ENCODE assay signal across 28 mouse cellular contexts in genomic region chr2:112816976-112817375, GRCm38 (mm10).
DNase-seq lines count a peak whose midpoint lies in the region; ATAC-seq and TF ChIP-seq lines count a peak whose summit lies in the region.
"Had no signal": no experiment of that assay in that cellular context is flagged by ENCODE, and none has a peak within 500 bp of the region (broad histone marks: within the 10 kb centered on the region; RNA-seq: fewer than 3 reads in every experiment).

No protein-coding gene starts in this region.

- no peaks in the 10 kb centered on the region for H3K36me3 ChIP-seq in kidney, embryonic 15.5 days
- no peaks in the 10 kb centered on the region for H3K36me3 ChIP-seq in ES-E14 (ENCODE audit: control insufficient read depth, insufficient read depth, low read length, poor library complexity, severe bottlenecking)
- H3K36me3 ChIP-seq: embryonic facial prominence, embryonic 15.5 days; forebrain, embryonic 12.5 days; G1E; hindbrain, embryonic 10.5 days; hindbrain, embryonic 13.5 days had no signal

- H3K4me3 ChIP-seq in kidney, embryonic 15.5 days (replicated peaks): no peak overlapping the region
- H3K4me3 ChIP-seq in ES-E14 (ENCODE audit: insufficient read depth in 1 of 2, low read depth in 1 of 2, low read length in 2 of 2, poor library complexity in 1 of 2, severe bottlenecking in 1 of 2): no peak overlapping the region
- H3K4me3 ChIP-seq: embryonic facial prominence, embryonic 15.5 days; forebrain, embryonic 12.5 days; hindbrain, embryonic 10.5 days; hindbrain, embryonic 13.5 days had no signal

- H3K4me2 ChIP-seq in kidney, embryonic 15.5 days: no peak overlapping the region
- H3K4me2 ChIP-seq: embryonic facial prominence, embryonic 15.5 days; forebrain, embryonic 12.5 days; heart, embryonic 11.5 days; hindbrain, embryonic 13.5 days had no signal

- no peaks in the 10 kb centered on the region for H3K9me3 ChIP-seq in kidney, embryonic 15.5 days (replicated peaks)
- no peaks in the 10 kb centered on the region for H3K9me3 ChIP-seq in ES-E14 (ENCODE audit: control insufficient read depth, insufficient read depth, low read depth, low read length)
- H3K9me3 ChIP-seq: embryonic facial prominence, embryonic 15.5 days; forebrain, embryonic 12.5 days; G1E; hindbrain, embryonic 10.5 days; hindbrain, embryonic 13.5 days had no signal

- H3K27me3 ChIP-seq in kidney, embryonic 15.5 days: no peaks in the 10 kb centered on the region
- H3K27me3 ChIP-seq: embryonic facial prominence, embryonic 15.5 days; forebrain, embryonic 12.5 days; hindbrain, embryonic 13.5 days had no signal

- 18% methylated on average over 3 of the region's 3 CpGs for WGBS in kidney, embryonic 15.5 days

- H3K9ac ChIP-seq in kidney, embryonic 15.5 days: no peak overlapping the region
- H3K9ac ChIP-seq in ES-E14 (ENCODE audit: insufficient read depth, low read depth, low read length, poor library complexity, severe bottlenecking): no peak overlapping the region
- H3K9ac ChIP-seq: embryonic facial prominence, embryonic 15.5 days; forebrain, embryonic 12.5 days; hindbrain, embryonic 13.5 days had no signal

- H3K27ac ChIP-seq in kidney, embryonic 15.5 days: no peak overlapping the region
- no peak overlapping the region for H3K27ac ChIP-seq in ES-E14 (ENCODE audit: insufficient read depth, low read depth, low read length, poor library complexity, severe bottlenecking)
- H3K27ac ChIP-seq: embryonic facial prominence, embryonic 15.5 days; forebrain, embryonic 12.5 days; hindbrain, embryonic 10.5 days; hindbrain, embryonic 13.5 days had no signal

- no peaks in the 10 kb centered on the region for H3K4me1 ChIP-seq in kidney, embryonic 15.5 days
- H3K4me1 ChIP-seq in ES-E14 (ENCODE audit: control insufficient read depth in 2 of 2, insufficient read depth in 2 of 2, low read length in 2 of 2, poor library complexity in 1 of 2): no peaks in the 10 kb centered on the region
- H3K4me1 ChIP-seq: embryonic facial prominence, embryonic 15.5 days; forebrain, embryonic 12.5 days; hindbrain, embryonic 10.5 days had no signal

- ATAC-seq in kidney, embryonic 15.5 days (replicated peaks; ENCODE audit: low FRiP score): peak; percentile 66; the same call in 1 of the 2 replicates
- ATAC-seq: CD4-positive, CD25-positive, alpha-beta regulatory T cell, adult 4 months; forebrain, embryonic 16.5 days; hindbrain, embryonic 16.5 days; inflammation-experienced regulatory T-cells, adult 6 months; intestine, embryonic 16.5 days had no signal

- no peak for DNase-seq in kidney, adult 8-10 months
- DNase-seq in ES-E14 (ENCODE audit: low read depth, low spot score) (peak; percentile 15), R1 (ENCODE audit: low read depth, low spot score) (peak; percentile 18)
- peak; percentile 62 for DNase-seq in retina, postnatal 1 day
- DNase-seq in adrenal gland, postnatal 36 days: no peak
- DNase-seq in cerebellum, adult 11-12 months: no peak
- DNase-seq: adrenal gland, postnatal 10 days; cerebellum, adult 11 months; cerebellum, adult 8-10 months; cerebellum, postnatal 10 days; cerebellum, postnatal 36 days; embryo, embryonic 11 days; gastrocnemius, postnatal 10 days; gastrocnemius, postnatal 36 days; heart, postnatal 36 days; kidney, adult 18-20 months had no signal

- in situ Hi-C loops in ES-E14 (cut with MboI; ENCODE audit: low sequenced_read_pairs in 2 of 2, unreplicated experiment in 2 of 2): no loop called here

TF ChIP-seq in ES-E14, 5 proteins besides CTCF, POLR2A, EP300 and RAD21:
- no peak for TF ChIP-seq HCFC1 (IDR thresholded peaks at IDR 0.05; ENCODE audit: borderline replicate concordance, insufficient read depth, low read length)
- no peak for TF ChIP-seq MAFK (IDR thresholded peaks at IDR 0.05; ENCODE audit: insufficient read depth, low read depth, low read length)
- TF ChIP-seq ZC3H11A (IDR thresholded peaks at IDR 0.05; ENCODE audit: borderline replicate concordance, low read depth, low read length): no peak
- TF ChIP-seq ZNF384 (IDR thresholded peaks at IDR 0.05; ENCODE audit: low read depth, low read length): no peak
- no peak for TF ChIP-seq CHD2 (IDR thresholded peaks at IDR 0.05; ENCODE audit: low read depth, low read length)

Comparison
In these comparisons a context has a peak if more than half of its experiments do, and no peak if none do; other contexts are left out.
1. DNase-seq: peak in ES-E14 (single experiment), R1 (single experiment) and retina, postnatal 1 day (single experiment); none in kidney, adult 8-10 months (0 of 2), adrenal gland, postnatal 36 days (0 of 2) and cerebellum, adult 11-12 months (single experiment).